Mouse (Mus musculus): Measurements from ENCODE around the gene Ankrd55.

GRCm38 (mm10) chr13:112409851-112410250, 121.6 kb downstream of the Ankrd55 start:
- no peak for TF ChIP-seq GATA1 (IDR thresholded peaks at IDR 0.05; ENCODE audit: borderline replicate concordance, low read length)
- TF ChIP-seq FLI1 (IDR thresholded peaks at IDR 0.05; ENCODE audit: low read length) = no peak
